Mouse (Mus musculus): ENCODE results near the gene Ggct. TPM values are rescaled to one million over a fixed set of nuclear protein-coding genes. Genes with fewer than 3 reads are reported as not detected.

Ggct gene
- polyA plus RNA-seq, 1 experiment from 2014 or later: 9.2 TPM

- peak; percentile 65 for DNase-seq
- 4% methylated on average over 52 of the region's 53 CpGs for WGBS (ENCODE audit: insufficient replicate concordance)
- peak; percentile 80 for ATAC-seq
- H3K4me3 ChIP-seq (ENCODE audit: low read depth, low read length): peak within 1 kb of the TSS; percentile 56
- TF ChIP-seq CTCF (IDR thresholded peaks at IDR 0.05; ENCODE audit: low read depth) (no peak), EP300 (IDR thresholded peaks at IDR 0.05; ENCODE audit: low read depth) (no peak)
- peak within 1 kb of the TSS; percentile 71 for H3K27ac ChIP-seq (ENCODE audit: low read depth)
- H3K9me3 ChIP-seq (ENCODE audit: low read length): no peaks in the 10 kb centered on the region
- H3K4me1 ChIP-seq (ENCODE audit: insufficient read depth): peaks cover 5% of the 10 kb centered on the region; the same call in 1 of the 2 replicates
- peak within 1 kb of the TSS; percentile 74 for H3K9ac ChIP-seq (replicated peaks)
- H3K36me3 ChIP-seq (replicated peaks; ENCODE audit: insufficient read depth, low read length): no peaks in the 10 kb centered on the region
- peak within 1 kb of the TSS; percentile 91 for H3K4me2 ChIP-seq (ENCODE audit: low read depth, low read length)
- no peaks in the 10 kb centered on the region for H3K27me3 ChIP-seq (ENCODE audit: insufficient read depth, low read length)
These were observed 20.4 kb downstream of the Ggct start, which contains the start of gene Nod1 for GRCm38 (mm10) chr6:54972111-54972928. Nod1 (minus strand) TSS chr6:54972612.

GRCm38 (mm10) chr6:54971731-54972110, 21.0 kb downstream of the Ggct start:
- TF ChIP-seq CTCF (IDR thresholded peaks at IDR 0.05; ENCODE audit: low read depth): no peak
- no peak for TF ChIP-seq EP300 (IDR thresholded peaks at IDR 0.05; ENCODE audit: low read depth)
- Histone ChIP-seq H3K27ac (ENCODE audit: low read depth) (peak overlapping the region; percentile 71), H3K9ac (replicated peaks) (peak overlapping the region; percentile 74), H3K4me1 (ENCODE audit: insufficient read depth) (peaks cover 5% of the 10 kb centered on the region; the same call in 1 of the 2 replicates), H3K36me3 (replicated peaks; ENCODE audit: insufficient read depth, low read length) (no peaks in the 10 kb centered on the region), H3K27me3 (ENCODE audit: insufficient read depth, low read length) (no peaks in the 10 kb centered on the region), H3K9me3 (ENCODE audit: low read length) (no peaks in the 10 kb centered on the region), H3K4me3 (ENCODE audit: low read depth, low read length) (peak overlapping the region; percentile 56), H3K4me2 (ENCODE audit: low read depth, low read length) (peak overlapping the region; percentile 91)
- WGBS (ENCODE audit: insufficient replicate concordance): 32% methylated on average over 8 of the region's 8 CpGs
- ATAC-seq (peak; percentile 26), DNase-seq (no peak)

GRCm38 (mm10) chr6:54970506-54970905, 22.2 kb downstream of the Ggct start:
- Histone ChIP-seq H3K27ac (ENCODE audit: low read depth) (no peak overlapping the region), H3K36me3 (replicated peaks; ENCODE audit: insufficient read depth, low read length) (no peaks in the 10 kb centered on the region), H3K9ac (replicated peaks) (no peak overlapping the region), H3K4me1 (ENCODE audit: insufficient read depth) (peaks cover 5% of the 10 kb centered on the region; the same call in 1 of the 2 replicates), H3K9me3 (ENCODE audit: low read length) (no peaks in the 10 kb centered on the region), H3K4me3 (ENCODE audit: low read depth, low read length) (no peak overlapping the region), H3K4me2 (ENCODE audit: low read depth, low read length) (peak overlapping the region; percentile 91; the same call in 1 of the 2 replicates), H3K27me3 (ENCODE audit: insufficient read depth, low read length) (no peaks in the 10 kb centered on the region)
- TF ChIP-seq CTCF (IDR thresholded peaks at IDR 0.05; ENCODE audit: low read depth) (no peak), EP300 (IDR thresholded peaks at IDR 0.05; ENCODE audit: low read depth) (no peak)
- WGBS (ENCODE audit: insufficient replicate concordance): 74% methylated on average over 9 of the region's 9 CpGs
- DNase-seq (no peak), ATAC-seq (no peak)

- Histone ChIP-seq H3K27me3 (ENCODE audit: insufficient read depth, low read length) (no peaks in the 10 kb centered on the region), H3K9me3 (ENCODE audit: low read length) (no peaks in the 10 kb centered on the region), H3K9ac (replicated peaks) (no peak overlapping the region), H3K4me2 (ENCODE audit: low read depth, low read length) (no peak overlapping the region), H3K36me3 (replicated peaks; ENCODE audit: insufficient read depth, low read length) (no peaks in the 10 kb centered on the region), H3K27ac (ENCODE audit: low read depth) (no peak overlapping the region), H3K4me1 (ENCODE audit: insufficient read depth) (peaks cover 5% of the 10 kb centered on the region; the same call in 1 of the 2 replicates), H3K4me3 (ENCODE audit: low read depth, low read length) (no peak overlapping the region)
- ATAC-seq (no peak), DNase-seq (no peak)
- WGBS (ENCODE audit: insufficient replicate concordance): 60% methylated on average over 2 of the region's 2 CpGs
- no peak for TF ChIP-seq EP300 (IDR thresholded peaks at IDR 0.05; ENCODE audit: low read depth)
- TF ChIP-seq CTCF (IDR thresholded peaks at IDR 0.05; ENCODE audit: low read depth): no peak
These were observed 22.9 kb downstream of the Ggct start for GRCm38 (mm10) chr6:54969801-54970200.

- H3K9me3 ChIP-seq (ENCODE audit: low read length): no peaks in the 10 kb centered on the region
- H3K27ac ChIP-seq (ENCODE audit: low read depth): no peak overlapping the region
- WGBS (ENCODE audit: insufficient replicate concordance): 42% methylated on average over 10 of the region's 10 CpGs
- no peak overlapping the region for H3K4me2 ChIP-seq (ENCODE audit: low read depth, low read length)
- H3K36me3 ChIP-seq (replicated peaks; ENCODE audit: insufficient read depth, low read length): no peaks in the 10 kb centered on the region
- H3K4me1 ChIP-seq (ENCODE audit: insufficient read depth): peaks cover 5% of the 10 kb centered on the region; the same call in 1 of the 2 replicates
- ATAC-seq (no peak), DNase-seq (no peak)
- no peaks in the 10 kb centered on the region for H3K27me3 ChIP-seq (ENCODE audit: insufficient read depth, low read length)
- H3K4me3 ChIP-seq (ENCODE audit: low read depth, low read length): no peak overlapping the region
- no peak overlapping the region for H3K9ac ChIP-seq (replicated peaks)
- TF ChIP-seq EP300 (IDR thresholded peaks at IDR 0.05; ENCODE audit: low read depth) (no peak), CTCF (IDR thresholded peaks at IDR 0.05; ENCODE audit: low read depth) (no peak)
These were observed 25.2 kb downstream of the Ggct start for GRCm38 (mm10) chr6:54967591-54967990.

GRCm38 (mm10) chr6:54965234-54965633, 27.5 kb downstream of the Ggct start:
- no peak overlapping the region for H3K4me2 ChIP-seq (ENCODE audit: low read depth, low read length)
- ATAC-seq (no peak), DNase-seq (no peak)
- no peak overlapping the region for H3K9ac ChIP-seq (replicated peaks)
- no peaks in the 10 kb centered on the region for H3K4me1 ChIP-seq (ENCODE audit: insufficient read depth)
- no peaks in the 10 kb centered on the region for H3K9me3 ChIP-seq (ENCODE audit: low read length)
- WGBS (ENCODE audit: insufficient replicate concordance): 62% methylated on average over 5 of the region's 5 CpGs
- H3K36me3 ChIP-seq (replicated peaks; ENCODE audit: insufficient read depth, low read length): no peaks in the 10 kb centered on the region
- no peak overlapping the region for H3K4me3 ChIP-seq (ENCODE audit: low read depth, low read length)
- no peak for TF ChIP-seq EP300 (IDR thresholded peaks at IDR 0.05; ENCODE audit: low read depth)
- TF ChIP-seq CTCF (IDR thresholded peaks at IDR 0.05; ENCODE audit: low read depth): no peak
- H3K27ac ChIP-seq (ENCODE audit: low read depth): no peak overlapping the region
- no peaks in the 10 kb centered on the region for H3K27me3 ChIP-seq (ENCODE audit: insufficient read depth, low read length)
